ENCODE assay signal across 2 mouse cellular contexts in the genomic region with DNA sequence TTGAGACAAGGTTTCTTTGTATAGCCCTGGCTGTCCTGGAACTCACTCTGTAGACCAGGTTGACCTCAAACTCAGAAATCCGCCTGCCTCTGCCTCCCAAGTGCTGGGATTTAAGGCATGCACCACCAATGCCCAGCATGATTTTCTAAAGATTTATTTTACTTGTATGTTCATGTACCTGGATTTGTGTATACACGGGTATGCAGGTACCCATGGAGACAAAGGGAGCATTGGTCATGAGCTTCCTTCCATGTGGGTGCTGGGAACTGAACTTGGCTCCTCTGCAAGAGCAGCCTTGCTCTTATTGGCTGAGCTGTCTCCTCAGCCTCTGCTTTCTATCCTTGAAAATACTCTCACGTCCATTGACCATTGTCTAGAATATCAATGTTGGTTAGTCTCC. TPM values are rescaled to one million over a fixed set of nuclear protein-coding genes. Genes with fewer than 3 reads are reported as not detected.
"Had no signal": no experiment of that assay in that cellular context is flagged by ENCODE, and none has a peak within 500 bp of the region (broad histone marks: within the 10 kb centered on the region; RNA-seq: fewer than 3 reads in every experiment).

No protein-coding gene starts in this region.

RNA-seq across cellular contexts. Expression of gene Clgn, which starts 39.0 kb away (rescaled TPM):
- polyA plus RNA-seq: myocyte; small intestine, adult 2 months had no signal
